Mouse (Mus musculus): Measurements from ENCODE around the gene 4930442H23Rik.
"Not testable (repeated sequence)": the region's sequence is repeated elsewhere in the genome, so short reads cannot be mapped to it uniquely, and the experiment has no call there.

The 4930442H23Rik gene

GRCm38 (mm10) chr10:81198230-81198629 lies 14.6 kb upstream of the 4930442H23Rik start:
- DNase-seq (ENCODE audit: low spot score in 2 of 2), result no peak

- no peak for DNase-seq (ENCODE audit: low spot score in 2 of 2)
These were observed 13.7 kb upstream of the 4930442H23Rik start for GRCm38 (mm10) chr10:81197305-81197704.

- DNase-seq (ENCODE audit: low spot score in 2 of 2), result no peak
These were observed 12.9 kb upstream of the 4930442H23Rik start for GRCm38 (mm10) chr10:81196470-81197065.

GRCm38 (mm10) chr10:81195300-81195699 lies 11.7 kb upstream of the 4930442H23Rik start:
- no peak for DNase-seq (ENCODE audit: low spot score in 2 of 2)

- DNase-seq (ENCODE audit: low spot score in 2 of 2), result no peak
These were observed 10.5 kb upstream of the 4930442H23Rik start for GRCm38 (mm10) chr10:81193991-81194774.

- no peak for DNase-seq (ENCODE audit: low spot score in 2 of 2)
These were observed 9.4 kb upstream of the 4930442H23Rik start for GRCm38 (mm10) chr10:81192968-81193501.

- peak; percentile 73 to 74 for DNase-seq (ENCODE audit: low spot score in 2 of 2)
These were observed 8.8 kb upstream of the 4930442H23Rik start for GRCm38 (mm10) chr10:81192270-81192967.

GRCm38 (mm10) chr10:81191342-81191982 lies 7.8 kb upstream of the 4930442H23Rik start:
- no peak for DNase-seq (ENCODE audit: low spot score in 2 of 2)

DNA sequence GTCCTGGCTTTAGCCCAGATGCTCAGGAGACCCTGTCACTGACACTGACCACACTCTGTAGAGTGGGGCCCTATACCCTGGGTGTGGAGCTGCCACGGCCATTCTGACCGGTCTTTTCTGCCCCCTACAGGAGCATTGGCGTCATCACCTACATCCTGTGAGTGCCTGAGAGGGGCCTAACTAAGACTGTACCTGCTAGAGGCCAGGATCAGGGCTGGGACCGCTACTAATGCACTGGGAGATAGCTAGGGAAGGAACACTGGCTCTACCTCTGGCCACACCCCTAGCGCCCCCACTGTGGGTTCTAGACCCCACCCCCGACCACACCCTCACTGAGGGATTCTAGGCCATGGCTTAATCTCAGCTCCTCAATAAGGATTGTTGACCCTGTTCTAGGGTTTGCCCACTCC lies 7.3 kb upstream of the 4930442H23Rik start:
- no peak for DNase-seq (ENCODE audit: low spot score in 2 of 2)

GRCm38 (mm10) chr10:81190236-81190911 lies 6.7 kb upstream of the 4930442H23Rik start:
- no peak for DNase-seq (ENCODE audit: low spot score in 2 of 2)

DNA sequence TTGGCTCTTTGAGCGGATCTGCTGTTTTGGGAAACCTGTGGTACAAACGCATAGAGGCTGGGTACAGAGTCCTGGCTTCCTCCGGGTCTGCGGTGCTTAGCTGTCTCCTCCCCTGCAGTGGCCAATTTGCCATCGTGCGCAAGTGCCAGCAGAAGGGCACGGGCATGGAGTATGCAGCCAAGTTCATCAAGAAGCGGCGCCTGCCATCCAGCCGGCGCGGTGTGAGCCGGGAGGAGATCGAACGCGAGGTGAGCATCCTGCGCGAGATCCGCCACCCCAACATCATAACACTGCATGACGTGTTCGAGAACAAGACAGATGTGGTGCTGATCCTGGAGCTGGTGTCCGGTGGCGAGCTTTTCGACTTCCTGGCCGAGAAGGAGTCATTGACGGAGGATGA lies 6.2 kb upstream of the 4930442H23Rik start:
- no peak for DNase-seq (ENCODE audit: low spot score in 2 of 2)

DNA sequence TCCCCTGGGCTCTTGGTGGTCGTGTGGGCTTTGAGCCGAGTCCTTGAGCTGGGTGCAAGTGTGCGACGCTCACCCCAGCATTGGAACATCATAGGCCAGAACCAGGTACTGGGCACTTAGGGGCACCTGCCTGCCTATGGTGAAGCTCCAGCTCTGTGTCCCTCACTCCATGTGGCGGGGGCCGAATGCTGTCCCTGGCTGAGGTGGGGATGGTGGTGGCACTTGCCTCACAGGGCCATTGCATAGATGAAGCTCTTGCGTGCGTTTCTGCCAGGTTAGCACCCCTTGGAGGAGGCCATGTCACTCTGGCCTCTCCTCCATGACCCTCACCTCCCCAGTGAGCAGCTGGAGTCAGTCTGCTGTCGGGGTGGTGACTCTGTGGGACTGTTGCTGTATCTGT lies 3.5 kb upstream of the 4930442H23Rik start:
- DNase-seq (ENCODE audit: low spot score in 2 of 2), result no peak

DNA sequence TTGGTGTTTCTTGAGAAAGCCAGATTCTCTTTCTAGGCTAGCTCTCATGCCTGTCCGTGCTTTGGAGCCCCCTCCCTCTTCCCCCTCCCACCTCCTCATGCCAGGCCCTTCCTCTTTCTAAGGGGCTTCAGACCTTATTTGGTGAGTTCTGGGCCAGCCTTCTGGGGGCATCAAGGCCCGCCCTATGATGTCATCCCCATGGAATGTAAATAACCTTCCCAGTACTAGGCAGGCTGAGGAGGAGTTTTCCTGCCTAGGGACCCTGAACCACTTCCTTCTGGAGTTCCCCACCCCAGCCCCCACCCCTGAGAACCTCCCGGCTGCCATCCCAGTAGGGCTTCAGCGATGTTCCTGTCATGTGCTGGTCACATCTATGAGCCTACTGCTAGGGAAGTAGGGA lies 1.1 kb upstream of the 4930442H23Rik start:
- no peak for DNase-seq (ENCODE audit: low spot score in 2 of 2)

DNA sequence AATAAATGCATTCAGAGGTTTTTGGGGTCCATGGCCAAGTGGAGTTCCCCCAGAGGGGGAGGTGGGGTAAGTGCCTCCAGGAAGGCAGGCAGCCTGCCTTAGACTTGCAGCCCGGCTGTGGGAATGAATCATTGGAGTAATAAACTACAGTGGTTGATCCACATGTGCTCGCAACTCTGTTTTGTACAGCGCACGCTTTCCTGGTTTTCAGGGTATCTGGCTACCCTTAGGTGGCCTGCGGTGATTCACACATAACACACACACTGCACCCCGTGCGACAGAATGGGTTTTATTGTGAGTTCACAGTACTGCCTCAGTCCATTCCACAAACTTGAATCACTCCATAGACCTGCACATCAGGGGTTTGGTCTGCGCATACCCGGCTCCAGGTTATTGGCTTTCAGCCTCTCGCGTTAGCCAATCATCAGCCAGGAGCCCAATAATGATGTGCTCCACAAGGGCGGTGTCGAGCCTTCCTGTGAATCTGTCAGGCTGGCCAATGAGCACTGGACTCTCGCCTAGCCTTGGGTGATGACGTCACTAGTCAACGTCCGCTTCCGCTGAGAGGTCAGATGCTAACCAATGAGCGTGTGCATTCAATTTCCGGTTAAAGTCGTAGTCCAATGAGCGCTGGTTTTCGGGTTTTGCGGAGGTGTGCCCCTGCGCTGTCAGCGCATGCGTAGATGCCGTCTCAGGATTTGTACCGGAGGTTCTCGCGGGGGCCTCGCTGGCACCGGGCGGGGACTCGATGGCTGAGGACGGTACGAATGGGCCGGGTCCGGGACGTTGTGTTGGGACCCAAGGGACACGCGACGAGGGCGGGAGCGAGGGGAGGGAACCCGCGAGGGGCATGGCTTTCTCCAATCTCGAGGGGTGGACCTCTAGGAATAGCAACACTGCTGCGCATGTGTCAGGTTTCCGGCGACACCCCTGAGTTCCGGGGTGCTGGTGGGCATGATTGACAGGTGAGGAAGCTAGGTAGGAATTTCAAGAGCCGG lies 1.0 kb downstream of the 4930442H23Rik start, which contains the start of gene Dapk3:
TSS of gene Dapk3 (plus strand) at position 670 of the 998 bp plus-strand sequence.
- peak; percentile 93 to 98 for DNase-seq (ENCODE audit: low spot score in 2 of 2)

DNA sequence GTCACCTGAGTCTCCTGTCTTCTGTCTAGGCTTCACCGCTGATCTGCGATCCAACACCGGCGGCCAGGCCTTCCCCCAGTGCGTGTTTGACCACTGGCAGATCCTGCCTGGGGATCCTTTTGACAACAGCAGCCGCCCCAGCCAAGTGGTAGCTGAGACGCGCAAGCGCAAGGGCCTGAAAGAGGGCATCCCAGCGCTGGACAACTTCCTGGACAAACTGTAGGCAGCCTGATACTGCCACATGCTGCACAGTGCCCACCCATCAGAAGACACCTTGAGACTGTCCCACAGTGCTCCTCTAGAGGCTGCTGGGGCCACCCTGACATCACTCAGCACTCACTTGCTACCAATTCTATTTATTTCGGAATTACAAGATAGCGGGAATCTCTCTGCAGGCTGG lies 1.8 kb downstream of the 4930442H23Rik start:
- DNase-seq (ENCODE audit: low spot score in 2 of 2), result not testable (repeated sequence)

GRCm38 (mm10) chr10:81180946-81181345 lies 2.7 kb downstream of the 4930442H23Rik start:
- DNase-seq (ENCODE audit: low spot score in 2 of 2), result no peak

GRCm38 (mm10) chr10:81179451-81180342 lies 4.0 kb downstream of the 4930442H23Rik start:
- DNase-seq (ENCODE audit: low spot score in 2 of 2), result no peak

DNA sequence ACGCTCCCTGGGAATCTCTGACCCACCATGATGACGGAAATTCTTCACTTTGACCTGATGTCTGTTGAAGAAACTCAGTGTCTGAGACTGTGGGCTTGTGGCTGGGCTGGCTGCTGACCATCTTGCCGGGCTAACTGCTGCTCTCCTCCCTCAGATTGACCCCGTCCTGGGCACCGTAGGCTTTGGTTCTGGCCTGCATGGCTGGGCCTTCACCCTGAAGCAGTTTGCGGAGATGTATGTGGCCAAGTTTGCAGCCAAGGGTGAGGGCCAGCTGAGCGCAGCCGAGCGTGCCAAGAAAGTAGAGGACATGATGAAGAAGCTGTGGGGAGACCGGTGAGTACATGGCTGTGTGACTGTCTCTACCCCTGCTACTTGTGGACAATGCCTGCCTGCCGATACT lies 4.7 kb downstream of the 4930442H23Rik start:
- DNase-seq (ENCODE audit: low spot score in 2 of 2), result no peak
